27 mouse cellular contexts compared by ENCODE assay signal in genomic region chr8:57577301-57577700, GRCm38 (mm10).
DNase-seq lines count a peak whose midpoint lies in the region; ATAC-seq lines count a peak whose summit lies in the region.
"Had no signal": no experiment of that assay in that cellular context is flagged by ENCODE, and none has a peak within 500 bp of the region (broad histone marks: within the 10 kb centered on the region; RNA-seq: fewer than 3 reads in every experiment).

No protein-coding gene starts in this region.

- H3K4me2 ChIP-seq in liver, embryonic 15.5 days, result 0 out of 2 replicates have a peak overlapping the region, but pooled peaks have one; percentile 51
- H3K4me2 ChIP-seq: embryonic facial prominence, embryonic 12.5 days; hindbrain, embryonic 14.5 days; kidney, embryonic 15.5 days; limb, embryonic 12.5 days; midbrain, embryonic 11.5 days had no signal

- no peaks in the 10 kb centered on the region for H3K27me3 ChIP-seq in megakaryocyte, embryonic 14.5 days (replicated peaks)
- H3K27me3 ChIP-seq in liver, embryonic 15.5 days, result no peaks in the 10 kb centered on the region
- H3K27me3 ChIP-seq: embryonic facial prominence, embryonic 12.5 days; heart, embryonic 13.5 days; kidney, embryonic 15.5 days; limb, embryonic 12.5 days had no signal

- H3K9ac ChIP-seq in liver, embryonic 15.5 days, result no peak overlapping the region
- H3K9ac ChIP-seq: embryonic facial prominence, embryonic 12.5 days; hindbrain, embryonic 14.5 days; kidney, embryonic 15.5 days; limb, embryonic 12.5 days had no signal

- H3K36me3 ChIP-seq in megakaryocyte, embryonic 14.5 days (replicated peaks; ENCODE audit: low read length), result peaks cover 45% of the 10 kb centered on the region
- H3K36me3 ChIP-seq in liver, embryonic 15.5 days (replicated peaks), result no peaks in the 10 kb centered on the region
- H3K36me3 ChIP-seq: embryonic facial prominence, embryonic 12.5 days; heart, embryonic 13.5 days had no signal

- H3K4me1 ChIP-seq in megakaryocyte, embryonic 14.5 days, result peaks cover 74% of the 10 kb centered on the region
- peaks cover 39% of the 10 kb centered on the region for H3K4me1 ChIP-seq in liver, embryonic 15.5 days (replicated peaks)

- ATAC-seq in CD4-positive, CD25-positive, alpha-beta regulatory T cell, adult 4 months, result no peak
- no peak for ATAC-seq in megakaryocyte, adult 5-6 weeks (ENCODE audit: poor library complexity, severe bottlenecking)
- ATAC-seq in liver, embryonic 15.5 days (ENCODE audit: insufficient read depth), result no peak
- ATAC-seq: forebrain, embryonic 14.5 days; midbrain, embryonic 16.5 days had no signal

- DNase-seq in CD4-positive, CD25-positive, alpha-beta regulatory T cell, adult 2 months (ENCODE audit: low read depth, low spot score), result peak; percentile 32
- DNase-seq in CD4-positive helper T cell, adult 2 months (ENCODE audit: low read depth, low spot score), result peak; percentile 46
- no peak for DNase-seq in testis, postnatal 10 days (ENCODE audit: low spot score)
- no peak for DNase-seq in heart, adult 8-10 months (ENCODE audit: low spot score)
- DNase-seq: adrenal gland, postnatal 14 days; cerebellum, adult 11 months; cerebellum, adult 9-11 months; embryo, embryonic 11 days; gastrocnemius, postnatal 36 days; heart, adult 18-20 months; heart, postnatal 10 days; kidney, adult 18-20 months; kidney, postnatal 25 days had no signal

- H3K27ac ChIP-seq in liver, embryonic 15.5 days (replicated peaks), result no peak overlapping the region
- H3K27ac ChIP-seq: embryonic facial prominence, embryonic 12.5 days; heart, embryonic 13.5 days; hindbrain, embryonic 14.5 days; kidney, embryonic 15.5 days; left cerebral cortex, adult 2 months; limb, embryonic 12.5 days had no signal

- WGBS in liver, embryonic 15.5 days (ENCODE audit: insufficient replicate concordance), result 46% methylated on average over 5 of the region's 5 CpGs

- peak overlapping the region; percentile 50 for H3K4me3 ChIP-seq in megakaryocyte, embryonic 14.5 days (replicated peaks)
- H3K4me3 ChIP-seq in liver, embryonic 15.5 days (replicated peaks), result no peak overlapping the region
- H3K4me3 ChIP-seq: embryonic facial prominence, embryonic 12.5 days; heart, embryonic 13.5 days; kidney, embryonic 15.5 days; left cerebral cortex, adult 2 months; limb, embryonic 12.5 days; myocyte had no signal

- H3K9me3 ChIP-seq in megakaryocyte, embryonic 14.5 days, result no peaks in the 10 kb centered on the region
- H3K9me3 ChIP-seq in liver, embryonic 15.5 days (replicated peaks), result no peaks in the 10 kb centered on the region
- H3K9me3 ChIP-seq: embryonic facial prominence, embryonic 12.5 days; heart, embryonic 13.5 days; kidney, embryonic 15.5 days; limb, embryonic 12.5 days had no signal

Comparison
In these comparisons a context has a peak if more than half of its experiments do, and no peak if none do; other contexts are left out.
1. DNase-seq: peak in CD4-positive, CD25-positive, alpha-beta regulatory T cell, adult 2 months (single experiment) and CD4-positive helper T cell, adult 2 months (single experiment); none in testis, postnatal 10 days (single experiment) and heart, adult 8-10 months (single experiment).